Mouse (Mus musculus): ENCODE measurements around the gene Pde11a.

DNA sequence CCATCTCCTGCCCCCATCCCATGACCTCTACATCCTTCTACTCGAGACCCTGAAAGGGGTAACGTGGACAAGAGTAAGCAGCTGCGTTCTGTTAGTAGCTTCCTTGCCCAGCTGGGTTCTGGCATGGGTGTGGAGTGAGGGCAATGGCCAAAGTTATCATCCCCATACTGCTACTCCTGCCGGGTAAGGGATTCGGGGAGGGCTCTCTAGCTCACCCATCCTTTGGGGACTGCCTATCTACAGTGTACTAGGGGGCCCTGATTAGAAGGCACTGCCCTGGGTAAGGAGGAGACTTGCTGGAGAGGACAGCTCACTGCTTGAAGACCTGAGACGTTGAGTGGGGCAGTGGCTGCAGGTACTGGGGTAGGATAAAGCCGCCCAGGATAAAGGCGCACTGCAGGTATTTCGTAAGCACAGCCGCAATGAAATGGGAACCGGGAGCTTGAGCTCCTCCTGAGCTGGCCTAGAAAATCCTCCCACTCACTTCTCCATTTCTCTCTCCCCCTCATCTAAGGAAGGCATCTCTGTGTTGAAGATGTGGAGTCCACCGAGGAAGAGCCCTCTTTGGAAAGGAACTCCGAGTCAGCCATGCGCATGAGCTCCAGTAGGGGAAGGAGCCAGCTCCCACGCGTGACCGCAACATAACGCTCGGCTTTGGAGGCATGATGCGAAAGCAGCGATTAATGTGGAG is 15.2 kb downstream of the Pde11a start:
- TF ChIP-seq POLR2A (IDR thresholded peaks at IDR 0.05; ENCODE audit: low read depth, low read length) (no peak), CTCF (IDR thresholded peaks at IDR 0.05; ENCODE audit: extremely low read depth, insufficient read length, insufficient replicate concordance, low read depth, low read length) (no peak)

Data from small intestine, adult 2 months (tissue).